Mouse (Mus musculus): Measurements from ENCODE around the gene Tagln3.

DNA sequence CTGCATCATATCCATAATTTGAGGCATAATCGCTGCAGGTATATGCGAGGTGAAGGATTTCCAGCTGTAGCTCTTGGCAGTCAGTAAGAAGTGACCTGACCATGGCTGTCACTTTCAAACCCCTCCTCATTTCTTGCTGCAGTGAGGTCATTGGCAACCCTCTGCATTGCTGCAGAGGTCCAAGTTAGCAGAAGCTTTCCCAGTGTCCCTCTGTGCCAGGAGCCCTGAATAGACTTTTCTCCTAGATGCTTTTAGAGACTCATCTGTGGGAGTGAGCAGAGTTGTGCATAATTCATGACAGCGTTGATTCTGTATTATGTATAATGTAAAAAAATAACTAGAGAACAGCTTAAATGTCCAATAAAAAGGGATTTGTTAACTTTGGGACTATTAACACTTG, 39.1 kb downstream of the Tagln3 start:
- TF ChIP-seq USF1 (IDR thresholded peaks at IDR 0.05; ENCODE audit: low read depth): no peak
- TF ChIP-seq MYOG (IDR thresholded peaks at IDR 0.05; ENCODE audit: control insufficient read depth, extremely low read depth, insufficient read length): no peak
- no peak for TF ChIP-seq CTCF (IDR thresholded peaks at IDR 0.05; ENCODE audit: control insufficient read depth, insufficient read depth, insufficient read length)

Data from C2C12 (cell line).